Mouse (Mus musculus) embryonic stem cell, embryonic (primary cell): ENCODE results near the gene Abtb1.

Experiments used
- CTCF ChIA-PET, 4 experiments: fragments of 300-600 bp in 2 of 4; fragments of 350-600 bp in 2 of 4; sonication (Branson Sonifier 250); formaldehyde crosslinking; loops; one replicate each; lab custom pipeline; 2022; ENCODE audit warnings: inconsistent platforms in 2 of 4; lab: Charles Lee
- POLR2A ChIA-PET, 4 experiments: fragments of 300-600 bp in 2 of 4; fragments of 350-600 bp in 2 of 4; sonication (Branson Sonifier 250); formaldehyde crosslinking; loops; one replicate each; lab custom pipeline; 2022; ENCODE audit warnings: antibody characterized with exemption in 4 of 4, inconsistent platforms in 1 of 4; lab: Charles Lee

Gene Abtb1

GRCm38 (mm10) chr6:88870594-88870993, 28.8 kb upstream of the Abtb1 start:
- ChIA-PET CTCF (interaction anchor here in 2 of 4 experiments (1.2 to 1.6 kb wide), 2 partner anchors 13 to 15 kb away, joined by 3 to 4 read pairs; no protein-coding TSS in a partner anchor), POLR2A (interaction anchor here in 1 of 4 experiments (1.0 to 20.5 kb wide), 3 partner anchors 14 to 32 kb away, joined by 3 to 443 read pairs (median 6); partner anchors contain the start of genes Mcm2 and Tpra1)

- ChIA-PET CTCF (no interaction called here), POLR2A (no interaction called here)
Measured at GRCm38 (mm10) chr6:88869459-88869858, 27.7 kb upstream of the Abtb1 start.

GRCm38 (mm10) chr6:88865704-88866103, 23.9 kb upstream of the Abtb1 start:
- ChIA-PET CTCF (interaction anchor here in 3 of 4 experiments (0.6 to 1.3 kb wide), 5 partner anchors 10 to 319 kb away, joined by 3 to 4 read pairs (median 4); no protein-coding TSS in a partner anchor), POLR2A (interaction anchor here in 1 of 4 experiments (1.1 to 1.7 kb wide), 2 partner anchors 21 to 24 kb away, joined by 3 to 4 read pairs; partner anchors contain the start of gene Abtb1)

- ChIA-PET CTCF (interaction anchor here in 3 of 4 experiments (0.6 to 4.0 kb wide), 21 partner anchors 9 to 737 kb away, joined by 3 to 21 read pairs (median 3); partner anchors contain the start of gene Tpra1 (in 1 of the 3)), POLR2A (interaction anchor here in 2 of 4 experiments (1.0 to 4.7 kb wide), 4 partner anchors 11 to 22 kb away, joined by 4 to 15 read pairs (median 5); partner anchors contain the start of gene Abtb1 (in 1 of the 2))
Measured at GRCm38 (mm10) chr6:88860914-88861313, 19.1 kb upstream of the Abtb1 start.

GRCm38 (mm10) chr6:88858341-88858740, 16.6 kb upstream of the Abtb1 start:
- POLR2A ChIA-PET = interaction anchor here in 2 of 4 experiments (0.9 to 4.7 kb wide), 4 partner anchors 9 to 616 kb away, joined by 3 to 15 read pairs (median 6); partner anchors contain the start of genes Mcm2 (in 1 of the 2) and Podxl2 (in 1 of the 2)
- CTCF ChIA-PET = interaction anchor here in 3 of 4 experiments (1.0 to 4.0 kb wide), 13 partner anchors 9 to 786 kb away, joined by 3 to 21 read pairs (median 4); partner anchors contain the start of gene Abtb1 (in 2 of the 3)

- CTCF ChIA-PET = interaction anchor here (0.6 to 4.0 kb wide), 11 partner anchors 8 to 734 kb away, joined by 3 to 21 read pairs (median 4); partner anchors contain the start of gene Abtb1 (in 1 of the 4)
- POLR2A ChIA-PET = interaction anchor here in 2 of 4 experiments (1.7 to 4.7 kb wide), 2 partner anchors 8 to 16 kb away, joined by 4 to 15 read pairs; partner anchors contain the start of gene Podxl2 (in 1 of the 2)
Measured at GRCm38 (mm10) chr6:88857830-88858229, 16.0 kb upstream of the Abtb1 start.

DNA sequence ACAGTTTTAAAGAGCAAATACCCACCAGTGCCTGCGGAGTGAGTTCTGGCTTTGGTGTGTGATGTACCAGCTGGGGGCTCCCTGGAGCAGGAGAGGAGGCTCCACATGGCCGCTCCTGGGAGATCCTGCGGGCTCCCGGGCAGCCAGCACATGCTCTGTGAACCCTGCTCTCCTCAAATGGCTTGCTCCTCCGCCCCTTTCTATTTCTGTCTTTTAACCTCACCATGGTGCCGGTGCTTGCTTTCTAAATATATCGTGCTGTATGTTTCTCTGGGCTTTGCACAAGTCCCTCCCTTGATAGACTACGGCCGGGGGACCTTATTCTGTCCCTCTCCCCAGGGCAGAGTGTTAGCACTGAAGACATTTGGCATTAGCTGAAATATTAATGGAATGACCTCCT, 15.5 kb upstream of the Abtb1 start:
- CTCF ChIA-PET = interaction anchor here (0.6 to 3.7 kb wide), 10 partner anchors 8 to 734 kb away, joined by 3 to 18 read pairs (median 4); partner anchors contain the start of gene Abtb1 (in 3 of the 4)
- POLR2A ChIA-PET = interaction anchor here in 1 of 4 experiments (0.9 to 4.7 kb wide), 2 partner anchors 8 to 58 kb away, joined by 4 to 15 read pairs; no protein-coding TSS in a partner anchor

GRCm38 (mm10) chr6:88855636-88856035, 13.9 kb upstream of the Abtb1 start:
- CTCF ChIA-PET = interaction anchor here (0.6 to 3.7 kb wide), 70 partner anchors 9 to 1511 kb away, joined by 3 to 24 read pairs (median 4); partner anchors contain the start of genes Abtb1 (in 3 of the 4), Mcm2 (in 2 of the 4) and Sec61a1 (in 2 of the 4)
- POLR2A ChIA-PET = interaction anchor here in 2 of 4 experiments (0.7 to 1.7 kb wide), 8 partner anchors 13 to 1184 kb away, joined by 3 to 6 read pairs (median 4); partner anchors contain the start of genes Abtb1 (in 2 of the 2) and Aplf (in 1 of the 2)

DNA sequence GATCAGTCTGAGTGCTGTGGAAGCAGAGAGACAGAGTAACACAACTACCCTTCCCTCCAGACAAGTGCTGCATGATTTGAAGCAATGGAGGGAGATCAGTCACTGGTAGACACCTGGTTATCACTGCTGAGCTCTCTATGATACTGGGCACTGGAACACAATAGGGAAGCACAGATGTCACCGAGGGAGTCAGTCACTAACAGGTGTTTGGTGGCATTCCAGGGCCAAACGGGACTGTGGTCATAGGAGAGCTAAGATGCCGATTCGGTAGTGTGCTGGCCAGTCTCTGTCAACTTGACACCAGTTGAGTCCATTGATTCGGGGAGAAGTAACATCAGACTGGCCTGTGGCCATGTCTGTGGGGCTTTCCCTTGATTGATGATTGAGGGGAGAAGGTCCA, 12.7 kb upstream of the Abtb1 start:
- ChIA-PET POLR2A (interaction anchor here in 2 of 4 experiments (0.6 to 1.7 kb wide), 3 partner anchors 12 to 611 kb away, joined by 3 to 6 read pairs (median 5); partner anchors contain the start of gene Abtb1 (in 1 of the 2)), CTCF (interaction anchor here (0.5 to 3.7 kb wide), 11 partner anchors 12 to 730 kb away, joined by 3 to 24 read pairs (median 6); partner anchors contain the start of gene Abtb1 (in 2 of the 4))

GRCm38 (mm10) chr6:88850034-88850433, 8.2 kb upstream of the Abtb1 start:
- POLR2A ChIA-PET = interaction anchor here in 2 of 4 experiments (0.6 to 3.6 kb wide), 8 partner anchors 8 to 303 kb away, joined by 3 to 15 read pairs (median 3); partner anchors contain the start of genes Abtb1 (in 1 of the 2) and Tpra1 (in 1 of the 2)
- CTCF ChIA-PET = interaction anchor here (0.5 to 3.6 kb wide), 32 partner anchors 8 to 737 kb away, joined by 3 to 21 read pairs (median 4); partner anchors contain the start of gene Abtb1 (in 3 of the 4)

DNA sequence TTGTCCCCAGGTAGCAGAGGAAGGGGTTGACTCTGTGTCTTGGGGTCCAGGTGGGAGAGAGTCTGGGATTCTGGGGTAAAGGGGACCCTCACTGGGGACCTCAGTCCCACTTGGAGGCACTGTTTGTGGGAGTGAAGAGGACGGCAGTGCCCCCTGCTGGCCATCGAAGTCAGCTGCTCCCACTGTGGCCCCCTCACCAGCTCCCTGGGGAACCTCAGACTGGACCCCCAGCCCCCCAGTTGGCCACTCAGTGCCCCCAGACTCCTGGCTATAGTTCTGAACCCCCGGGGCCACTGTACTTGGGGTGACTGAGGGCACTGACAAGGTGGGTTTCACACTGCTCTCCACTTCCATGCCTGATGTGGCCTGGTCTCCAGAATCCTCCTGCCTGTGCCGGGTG, 7.5 kb upstream of the Abtb1 start:
- POLR2A ChIA-PET = interaction anchor here in 3 of 4 experiments (0.6 to 3.6 kb wide), 6 partner anchors 10 to 726 kb away, joined by 3 to 15 read pairs (median 3); partner anchors contain the start of gene Tpra1 (in 1 of the 3)

DNA sequence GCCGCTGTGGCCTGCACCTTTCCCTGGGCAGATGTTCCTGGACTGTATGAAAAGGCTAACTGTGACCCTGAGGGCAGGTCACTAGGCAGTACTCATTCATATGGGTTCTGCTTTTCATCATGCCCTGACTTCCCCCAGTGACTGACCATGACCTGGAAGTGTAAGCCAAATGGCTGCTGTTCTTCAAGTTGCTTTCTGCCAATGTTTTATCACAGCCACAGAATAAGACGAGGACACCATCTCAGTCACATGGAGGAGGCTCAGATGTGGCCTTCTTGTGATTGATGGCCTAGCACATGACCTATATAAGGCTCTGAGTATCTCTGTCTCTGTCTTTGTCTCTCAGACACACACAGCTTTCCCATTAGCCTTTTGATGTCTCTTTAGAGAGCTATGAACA, 5.8 kb upstream of the Abtb1 start:
- CTCF ChIA-PET = interaction anchor here in 1 of 4 experiments (3.6 kb wide), 1 partner anchor 12 kb away, joined by 21 read pairs; no protein-coding TSS in a partner anchor
- POLR2A ChIA-PET = interaction anchor here in 1 of 4 experiments (1.3 kb wide), 1 partner anchor 26 kb away, joined by 4 read pairs; no protein-coding TSS in a partner anchor

More for the DNA sequence above, 7.5 kb upstream of the Abtb1 start:
- CTCF ChIA-PET = interaction anchor here (0.6 to 3.6 kb wide), 52 partner anchors 8 to 736 kb away, joined by 3 to 21 read pairs (median 4); partner anchors contain the start of genes Abtb1 (in 1 of the 4) and Mcm2 (in 1 of the 4)

- CTCF ChIA-PET = interaction anchor here in 3 of 4 experiments (0.7 to 2.6 kb wide), 3 partner anchors 8 to 1807 kb away, joined by 3 to 9 read pairs (median 4); no protein-coding TSS in a partner anchor
- POLR2A ChIA-PET = interaction anchor here in 1 of 4 experiments (1.0 kb wide), 1 partner anchor 14 kb away, joined by 5 read pairs; no protein-coding TSS in a partner anchor
Measured at GRCm38 (mm10) chr6:88844901-88845565, 3.2 kb upstream of the Abtb1 start.

GRCm38 (mm10) chr6:88843781-88844725, 2.3 kb upstream of the Abtb1 start:
- ChIA-PET CTCF (interaction anchor here in 3 of 4 experiments (0.6 to 3.9 kb wide), 7 partner anchors 9 to 1806 kb away, joined by 3 to 24 read pairs (median 4); no protein-coding TSS in a partner anchor), POLR2A (interaction anchor here in 2 of 4 experiments (0.8 to 3.3 kb wide), 9 partner anchors 11 to 720 kb away, joined by 3 to 34 read pairs (median 7); partner anchors contain the start of genes Mcm2 (in 1 of the 2) and Sec61a1 (in 1 of the 2))

- POLR2A ChIA-PET = interaction anchor here in 2 of 4 experiments (0.9 to 3.3 kb wide), 8 partner anchors 11 to 325 kb away, joined by 3 to 34 read pairs (median 12); partner anchors contain the start of genes Mcm2 (in 1 of the 2) and Sec61a1 (in 1 of the 2)
- CTCF ChIA-PET = interaction anchor here in 3 of 4 experiments (0.6 to 3.9 kb wide), 6 partner anchors 12 to 384 kb away, joined by 3 to 24 read pairs (median 16); no protein-coding TSS in a partner anchor
Measured at GRCm38 (mm10) chr6:88843241-88843640, 1.5 kb upstream of the Abtb1 start.
